Mouse (Mus musculus) layer of hippocampus, adult 2 months (tissue): ENCODE measurements around the gene Nek1. TPM values are rescaled to one million over a fixed set of nuclear protein-coding genes. Genes with fewer than 3 reads are reported as not detected.

Experiments used
- DNase-seq, 2 experiments: peaks; one replicate each; pipeline ENCODE4 v3.0.0; 2022; ENCODE audit warnings: low spot score in 2 of 2
- H3K27ac ChIP-seq: fragments of 200-600 bp; 2 replicates; pipeline ENCODE4 v1.8.1; 2022
- H3K4me3 ChIP-seq: fragments of 200-600 bp; 2 replicates; pipeline ENCODE4 v1.8.1; 2022; ENCODE audit warnings: mild to moderate bottlenecking
- CTCF ChIP-seq: fragments of 200-600 bp; conservative IDR thresholded peaks from 2 replicates; pipeline ENCODE4 v1.8.1; 2022; ENCODE audit warnings: antibody characterized with exemption, mild to moderate bottlenecking, moderate library complexity
- long read RNA-seq, 2 experiments: library from polyadenylated mRNA; stranded (forward); transcript quantifications; one replicate each; pipeline ENCODE4 v2.0.0; 2021; ENCODE audit warnings: borderline mapping rate in 2 of 2
- total RNA-seq, 2 experiments: library from RNA; stranded (reverse); gene quantifications; 2 replicates each; pipeline ENCODE4 v1.2.3; 2021

The Nek1 gene
- total RNA-seq = 10 to 100 TPM; 24.5 to 30.5 TPM
- long read RNA-seq, experiment 1, full-length matches to known transcripts = 4 of 16 reads
- long read RNA-seq, experiment 1, partial matches to known transcripts = 7 of 16 reads
- long read RNA-seq, experiment 1, other reads (novel, unspliced or antisense) = 5 of 16 reads
- long read RNA-seq, experiment 2, full-length matches to known transcripts = 3 of 9 reads
- long read RNA-seq, experiment 2, partial matches to known transcripts = 1 of 9 reads
- long read RNA-seq, experiment 2, other reads (novel, unspliced or antisense) = 5 of 9 reads

DNA sequence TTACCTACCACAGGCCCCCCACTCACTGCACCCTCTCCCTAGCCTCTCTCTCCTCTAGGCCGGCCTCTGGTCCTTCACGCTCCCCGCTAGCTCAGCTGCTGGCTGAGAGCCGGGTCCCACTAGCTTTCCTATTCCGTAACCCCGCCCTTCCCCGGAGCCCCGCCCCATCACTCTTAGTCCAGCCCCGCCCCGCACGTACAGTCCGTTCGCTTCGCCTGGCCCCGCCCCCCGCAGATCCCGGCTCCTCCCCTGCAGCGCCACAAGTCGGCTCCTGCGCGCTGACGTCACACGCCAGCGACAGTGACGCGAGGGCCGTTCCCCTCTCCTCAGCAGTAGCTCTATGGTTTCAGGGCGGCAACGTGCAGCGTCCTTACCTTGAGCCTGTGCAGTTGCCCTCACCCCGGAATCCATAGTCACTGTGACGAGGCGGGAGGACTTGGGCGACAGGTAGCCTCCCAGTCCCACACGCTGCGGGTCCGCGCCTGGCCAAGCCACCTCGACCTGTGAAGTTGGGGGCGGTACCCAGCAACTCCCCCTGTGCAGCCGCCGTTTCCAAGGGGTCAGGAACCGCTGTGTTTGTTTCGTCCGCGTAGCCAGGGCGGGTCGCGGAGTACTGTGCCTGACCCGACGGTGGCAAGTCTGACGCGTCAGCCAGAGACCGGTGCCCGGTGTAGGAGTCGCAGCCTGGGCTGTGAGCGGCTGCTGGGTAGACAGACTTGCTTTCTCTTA lies at the start of gene Nek1:
Nek1 (plus strand) TSS at position 286 of the 729 bp plus-strand sequence.
- no peak for TF ChIP-seq CTCF
- DNase-seq = peak; percentile 97 to 98
- H3K4me3 ChIP-seq = peak within 1 kb of the TSS; percentile 75
- peak within 1 kb of the TSS; percentile 93 for H3K27ac ChIP-seq

DNA sequence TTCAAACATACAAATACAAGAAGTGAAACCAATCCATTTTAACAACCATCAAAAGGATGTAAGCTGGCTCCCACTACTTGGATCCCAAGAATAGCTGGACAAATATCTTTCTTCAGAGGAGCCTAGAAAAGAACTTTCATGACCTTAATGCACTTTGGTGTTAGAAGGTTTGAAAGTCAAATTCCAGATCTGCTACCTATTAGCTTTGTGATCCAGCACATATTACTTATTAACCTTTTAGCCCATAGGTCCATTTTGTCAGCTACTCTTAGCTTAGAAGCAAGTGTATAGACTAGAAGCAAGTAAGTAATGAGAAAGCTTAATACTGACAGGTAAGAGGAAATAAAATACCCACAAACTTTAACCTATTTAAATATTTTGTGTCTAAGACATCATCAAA lies 45.5 kb upstream of the Nek1 start:
- no peak for TF ChIP-seq CTCF
- H3K4me3 ChIP-seq = no peak overlapping the region
- no peak overlapping the region for H3K27ac ChIP-seq
- DNase-seq = no peak

DNA sequence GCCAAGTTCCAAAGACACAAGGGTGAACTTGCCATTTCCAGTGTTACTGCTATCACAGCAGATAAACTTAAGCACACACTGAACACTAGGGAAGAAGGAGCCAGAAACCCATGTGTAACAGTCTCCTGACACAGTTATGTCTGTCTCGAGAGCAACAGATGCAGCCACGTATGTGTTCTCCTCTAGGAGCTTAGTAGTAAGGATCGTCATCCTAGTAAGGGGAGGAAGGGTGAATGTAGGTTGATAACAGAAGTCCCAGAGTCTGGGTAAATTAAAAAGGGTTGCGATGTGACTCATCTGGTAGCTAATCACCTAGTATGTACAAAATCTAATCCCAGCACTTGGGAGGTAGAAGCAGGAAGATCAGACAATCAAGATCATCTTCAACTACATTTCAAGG lies 43.1 kb upstream of the Nek1 start:
- DNase-seq = peak in 1 of 2 experiments; percentile 13
- H3K4me3 ChIP-seq = no peak overlapping the region
- no peak overlapping the region for H3K27ac ChIP-seq
- TF ChIP-seq CTCF = no peak

DNA sequence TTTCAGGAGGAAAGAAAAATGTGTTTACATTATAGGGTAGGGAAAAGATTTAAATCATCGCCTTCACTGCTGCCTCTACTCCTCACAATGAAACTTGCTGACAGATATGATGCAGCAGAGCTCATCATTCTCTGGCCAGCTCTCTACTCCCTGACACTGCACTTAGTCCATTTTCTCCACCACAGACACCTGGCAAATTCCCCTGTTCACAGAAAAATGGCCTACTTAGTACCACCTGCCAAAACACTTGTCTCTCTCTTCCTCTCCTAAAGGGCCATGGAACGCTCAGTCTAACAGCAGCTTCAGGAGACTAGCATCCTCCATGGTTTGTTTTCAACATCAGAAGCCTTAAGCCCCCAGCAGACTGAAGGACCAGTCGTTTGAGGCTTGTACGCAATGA lies 41.7 kb upstream of the Nek1 start:
- no peak for DNase-seq
- no peak overlapping the region for H3K27ac ChIP-seq
- no peak overlapping the region for H3K4me3 ChIP-seq
- TF ChIP-seq CTCF = no peak

DNA sequence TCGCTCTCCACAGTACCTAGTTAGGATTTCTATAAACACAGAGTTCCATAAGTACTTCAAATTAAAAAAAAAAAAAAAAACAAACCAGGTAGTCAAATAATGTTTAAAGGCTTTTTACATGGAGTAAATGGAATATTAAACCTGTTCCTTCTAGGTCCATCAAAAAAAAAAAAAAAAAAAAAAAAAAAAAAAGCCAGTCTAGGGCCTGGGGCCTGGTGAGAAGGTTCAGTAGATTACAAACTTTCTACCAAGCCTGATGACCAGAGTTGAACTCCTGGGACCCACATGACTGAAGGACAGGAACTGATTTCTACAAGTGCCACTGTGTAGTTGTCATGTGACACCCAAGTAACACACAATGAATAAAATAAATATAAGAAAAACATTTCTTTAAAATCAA lies 41.2 kb upstream of the Nek1 start:
- Histone ChIP-seq H3K4me3 (no peak overlapping the region), H3K27ac (no peak overlapping the region)
- no peak for TF ChIP-seq CTCF
- no peak for DNase-seq

DNA sequence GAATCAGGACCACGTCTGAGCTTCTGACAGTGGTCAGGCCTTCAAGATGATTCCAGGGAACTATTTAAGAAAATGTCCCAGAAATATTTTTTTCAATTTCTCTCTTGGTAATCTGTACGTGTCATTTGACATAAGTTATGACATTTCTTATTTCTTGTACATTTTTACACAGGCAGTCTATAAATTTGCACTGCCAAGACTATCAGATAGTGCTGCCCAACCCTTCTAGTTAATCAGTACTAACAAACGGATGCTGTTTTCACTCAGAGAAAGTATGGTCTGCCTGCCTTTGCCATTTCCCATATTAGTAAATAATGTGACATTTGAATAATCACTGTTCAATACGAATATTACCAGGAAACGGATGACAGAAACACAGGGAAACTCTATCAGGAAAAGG lies 40.2 kb upstream of the Nek1 start:
- peak overlapping the region; percentile 61 for H3K4me3 ChIP-seq
- no peak for DNase-seq
- peak overlapping the region; percentile 46 for H3K27ac ChIP-seq
- TF ChIP-seq CTCF = no peak

DNA sequence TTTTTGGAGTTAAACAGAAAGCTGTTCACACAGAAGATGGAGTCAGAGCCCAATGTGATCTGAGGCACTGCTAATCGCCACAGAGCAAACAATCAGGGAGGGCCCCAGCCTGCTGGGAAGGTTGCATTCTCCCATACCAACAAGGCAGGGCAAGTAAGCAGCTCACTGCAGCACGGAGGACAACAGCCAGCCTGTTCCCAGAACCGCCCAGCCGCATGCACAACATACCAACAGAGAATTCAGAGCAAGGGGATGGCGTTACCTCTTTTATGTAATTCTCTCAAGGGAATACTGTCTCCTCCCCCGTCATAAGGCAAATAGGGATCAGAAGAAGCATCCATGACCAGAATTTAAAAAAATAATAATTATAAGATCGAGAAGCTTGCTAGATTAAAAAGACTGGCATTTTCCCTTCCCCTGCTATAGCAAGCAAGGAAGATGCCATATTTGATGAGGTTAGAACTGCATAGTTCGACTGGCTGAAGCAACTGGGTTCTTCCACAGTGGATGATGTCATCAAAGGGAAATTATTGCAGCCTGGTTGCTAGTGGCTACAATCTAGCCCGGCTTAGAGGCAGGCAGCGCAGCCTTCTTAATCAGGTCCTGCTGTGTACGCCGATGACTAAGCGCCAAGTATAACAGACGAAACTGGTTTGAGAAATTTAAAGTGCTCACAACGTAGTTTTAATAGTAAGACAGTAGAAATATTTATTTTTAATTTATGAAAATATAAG lies 38.5 kb upstream of the Nek1 start:
- Histone ChIP-seq H3K4me3 (peak overlapping the region; percentile 61), H3K27ac (peak overlapping the region; percentile 97)
- peak; percentile 64 to 89 for DNase-seq
- no peak for TF ChIP-seq CTCF

DNA sequence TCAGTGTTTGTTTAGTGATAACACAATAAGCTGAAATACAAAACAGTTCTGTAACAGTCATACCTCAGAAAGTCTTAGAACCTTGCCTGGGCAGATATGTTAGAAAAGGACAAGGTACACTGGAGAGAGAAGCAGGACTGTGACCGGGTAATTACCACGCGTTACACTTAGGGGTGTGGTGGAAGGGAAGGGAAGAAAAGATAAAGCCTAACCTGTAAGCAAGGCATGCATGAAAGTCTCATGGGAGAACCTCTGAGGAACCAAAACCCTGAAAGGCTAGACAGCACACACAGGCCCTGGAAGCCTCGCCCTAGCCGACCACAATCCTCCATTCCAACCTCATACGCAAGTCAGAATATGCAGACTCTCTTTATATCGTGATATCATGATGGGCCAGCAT lies 36.1 kb upstream of the Nek1 start:
- TF ChIP-seq CTCF = no peak
- Histone ChIP-seq H3K4me3 (no peak overlapping the region), H3K27ac (no peak overlapping the region)
- DNase-seq = no peak

DNA sequence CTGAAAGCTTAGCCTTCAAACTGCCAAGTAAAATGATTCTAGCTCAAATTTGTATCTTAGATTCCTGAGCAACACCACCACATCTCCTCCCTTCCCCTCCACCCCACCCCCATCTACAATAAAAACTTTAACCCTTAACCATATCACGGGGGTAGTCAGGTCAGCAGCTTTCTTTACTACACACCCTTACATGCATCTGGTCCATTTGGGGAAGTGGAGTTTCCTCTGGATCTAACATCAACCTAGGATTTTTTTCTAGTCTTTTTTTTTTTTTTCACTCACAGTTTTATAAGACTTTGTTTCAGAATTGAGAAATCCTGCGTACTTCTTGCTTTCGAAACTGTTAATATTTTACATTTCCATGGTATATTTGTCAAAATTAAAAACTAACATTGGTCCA lies 30.2 kb upstream of the Nek1 start:
- no peak for TF ChIP-seq CTCF
- Histone ChIP-seq H3K4me3 (no peak overlapping the region), H3K27ac (no peak overlapping the region)
- DNase-seq = no peak

DNA sequence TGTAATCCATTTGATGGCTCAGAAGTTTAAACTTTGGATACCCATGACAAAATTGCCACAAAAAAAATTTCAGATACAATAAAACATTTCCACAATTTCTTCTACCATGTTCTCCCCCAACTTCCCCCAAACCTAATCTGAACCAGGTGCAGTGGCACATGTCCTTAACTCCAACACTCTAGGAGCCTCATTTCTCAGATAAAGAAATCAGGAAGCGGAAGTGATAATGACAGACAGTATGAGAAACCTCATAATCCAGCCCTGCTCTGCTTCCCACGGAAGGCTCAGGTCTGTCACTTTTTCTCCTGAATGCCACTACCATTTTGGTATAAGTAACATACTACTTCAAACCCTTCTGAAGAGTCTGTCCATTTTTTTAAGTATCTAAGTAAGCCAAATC lies 29.1 kb upstream of the Nek1 start:
- DNase-seq = no peak
- H3K27ac ChIP-seq = no peak overlapping the region
- no peak overlapping the region for H3K4me3 ChIP-seq
- no peak for TF ChIP-seq CTCF

DNA sequence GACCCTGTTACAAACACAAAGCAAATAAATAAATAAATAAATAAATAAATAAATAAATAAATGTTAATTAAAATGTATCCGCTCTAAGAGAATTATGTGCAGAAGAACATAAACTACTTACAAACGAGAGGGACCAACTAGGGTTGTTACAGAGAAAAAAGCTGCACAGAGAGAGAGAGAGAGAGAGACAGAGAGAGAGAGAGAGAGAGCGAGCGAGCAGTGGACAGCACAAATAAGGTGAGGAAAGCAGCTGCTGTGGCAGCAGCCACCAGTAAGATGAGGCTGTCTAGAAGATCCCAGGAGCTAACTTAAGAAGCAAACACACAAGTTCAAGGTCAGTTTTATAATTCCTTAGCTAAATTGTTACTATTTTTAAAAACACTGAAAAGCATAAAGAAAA lies 28.5 kb upstream of the Nek1 start:
- no peak for TF ChIP-seq CTCF
- Histone ChIP-seq H3K27ac (no peak overlapping the region), H3K4me3 (no peak overlapping the region)
- no peak for DNase-seq

DNA sequence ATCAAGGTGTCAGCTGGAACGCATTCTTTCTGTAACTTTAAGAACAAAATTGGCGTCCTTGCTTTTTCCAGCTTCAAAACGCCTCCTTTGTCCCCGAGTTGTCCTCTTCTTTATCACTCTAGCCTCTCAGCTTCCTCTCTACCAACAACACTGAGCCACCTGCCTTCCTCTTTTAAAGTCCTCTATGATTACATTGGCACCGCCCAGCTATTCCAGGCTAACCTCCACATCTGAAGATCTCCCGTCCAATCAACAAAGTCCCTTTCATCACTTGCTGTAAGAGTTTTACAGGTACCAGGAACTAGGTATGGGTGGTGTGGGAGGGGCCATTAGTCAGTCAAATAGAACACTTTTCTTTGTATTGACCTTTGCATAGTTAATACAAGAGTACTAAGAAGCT lies 27.7 kb upstream of the Nek1 start:
- H3K4me3 ChIP-seq = no peak overlapping the region
- H3K27ac ChIP-seq = no peak overlapping the region
- DNase-seq = no peak
- TF ChIP-seq CTCF = no peak

DNA sequence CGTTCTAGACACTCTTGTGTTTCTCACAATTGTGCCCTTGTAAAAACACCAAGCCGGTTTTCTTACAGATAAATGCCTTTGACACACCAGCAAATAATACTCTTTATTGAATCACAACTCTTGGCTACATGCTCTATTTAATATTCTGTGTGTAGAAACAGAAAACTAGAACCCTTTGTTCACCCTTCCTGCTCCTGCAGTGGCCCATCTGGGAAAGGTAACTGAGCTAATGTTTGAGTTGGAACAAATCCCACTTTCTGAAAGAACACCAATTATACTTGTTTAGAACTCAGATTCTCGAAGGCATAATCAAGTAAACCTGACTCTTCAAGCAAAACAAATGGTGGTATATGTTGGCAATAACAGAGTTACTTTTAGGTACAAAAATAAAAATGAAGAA lies 27.3 kb upstream of the Nek1 start:
- DNase-seq = no peak
- Histone ChIP-seq H3K27ac (no peak overlapping the region), H3K4me3 (no peak overlapping the region)
- no peak for TF ChIP-seq CTCF

DNA sequence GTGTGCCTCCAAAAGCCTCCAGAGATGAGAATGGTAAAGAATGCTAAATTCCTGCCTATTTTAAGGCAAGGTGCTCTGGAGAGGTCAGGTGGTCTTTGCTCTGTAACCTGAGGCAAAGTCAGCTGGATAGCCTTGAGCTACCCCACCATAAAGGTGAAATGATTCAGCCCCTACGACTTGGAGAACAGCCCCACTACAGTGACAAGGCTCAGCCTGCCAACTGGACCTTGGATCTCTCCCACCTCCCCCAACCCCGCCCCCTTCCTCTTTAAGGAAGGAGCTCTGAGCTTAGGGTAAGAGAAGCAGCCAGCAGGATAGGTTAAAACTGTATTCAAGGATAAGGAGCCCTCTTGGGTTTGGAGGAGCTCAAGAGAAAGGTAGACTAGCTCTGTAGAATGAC lies 23.9 kb upstream of the Nek1 start:
- TF ChIP-seq CTCF = no peak
- DNase-seq = no peak
- Histone ChIP-seq H3K4me3 (no peak overlapping the region), H3K27ac (no peak overlapping the region)
